Mouse (Mus musculus) ZHBTc4 (cell line): ENCODE measurements around the gene Defa36.
"Not testable (repeated sequence)": the region's sequence is repeated elsewhere in the genome, so short reads cannot be mapped to it uniquely, and the experiment has no call there.

Experiments used
- DNase-seq: peaks from one replicate; pipeline ENCODE4 v3.0.0-alpha.2; 2011; ENCODE audit warnings: low read depth, low spot score

Gene Defa36

DNA sequence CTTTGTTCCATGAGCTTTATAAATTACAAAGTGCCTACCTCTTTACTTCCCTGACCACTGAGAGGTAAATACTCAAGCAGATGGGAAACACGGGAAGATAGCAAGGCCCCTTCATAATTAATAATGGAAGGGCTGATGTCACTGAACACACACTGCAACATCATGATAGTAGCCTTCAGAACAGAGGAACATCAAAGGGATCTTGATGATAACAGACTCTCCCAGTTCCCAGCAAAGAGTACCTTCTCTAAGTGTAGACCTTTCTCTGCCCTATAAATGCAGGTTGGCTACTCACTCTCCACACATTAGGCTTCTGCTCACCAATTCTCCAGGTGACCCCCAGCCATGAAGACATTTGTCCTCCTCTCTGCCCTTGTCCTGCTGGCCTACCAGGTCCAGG is at the start of gene Defa36:
Gene Defa36 (plus strand): TSS at position 301 of the 400 bp plus-strand sequence.
- not testable (repeated sequence) for DNase-seq

DNA sequence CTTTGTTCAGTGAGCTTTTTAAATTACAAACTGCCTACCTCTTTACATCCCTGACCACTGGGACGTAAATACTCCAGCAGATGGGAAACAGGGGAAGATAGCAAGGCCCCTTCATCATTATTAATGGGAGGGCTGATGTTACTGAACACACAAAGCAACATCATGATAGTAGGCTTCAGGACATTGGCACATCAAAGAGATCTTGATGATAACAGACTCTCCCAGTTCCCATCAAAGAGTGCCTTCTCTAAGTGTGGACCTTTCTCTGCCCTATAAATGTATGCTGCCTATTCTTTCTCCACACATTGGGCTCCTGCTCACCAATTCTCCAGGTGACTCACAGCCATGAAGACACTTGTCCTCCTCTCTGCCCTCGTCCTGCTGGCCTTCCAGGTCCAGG is 49.0 kb upstream of the Defa36 start, which contains the start of gene Defa2:
Gene Defa2 (plus strand): TSS at position 301 of the 400 bp plus-strand sequence.
- DNase-seq, result not testable (repeated sequence)

DNA sequence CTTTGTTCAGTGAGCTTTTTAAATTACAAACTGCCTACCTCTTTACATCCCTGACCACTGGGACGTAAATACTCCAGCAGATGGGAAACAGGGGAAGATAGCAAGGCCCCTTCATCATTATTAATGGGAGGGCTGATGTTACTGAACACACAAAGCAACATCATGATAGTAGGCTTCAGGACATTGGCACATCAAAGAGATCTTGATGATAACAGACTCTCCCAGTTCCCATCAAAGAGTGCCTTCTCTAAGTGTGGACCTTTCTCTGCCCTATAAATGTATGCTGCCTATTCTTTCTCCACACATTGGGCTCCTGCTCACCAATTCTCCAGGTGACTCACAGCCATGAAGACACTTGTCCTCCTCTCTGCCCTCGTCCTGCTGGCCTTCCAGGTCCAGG is 35.7 kb upstream of the Defa36 start, which contains the start of gene Defa33:
Gene Defa33 (plus strand): TSS at position 301 of the 400 bp plus-strand sequence.
- not testable (repeated sequence) for DNase-seq

DNA sequence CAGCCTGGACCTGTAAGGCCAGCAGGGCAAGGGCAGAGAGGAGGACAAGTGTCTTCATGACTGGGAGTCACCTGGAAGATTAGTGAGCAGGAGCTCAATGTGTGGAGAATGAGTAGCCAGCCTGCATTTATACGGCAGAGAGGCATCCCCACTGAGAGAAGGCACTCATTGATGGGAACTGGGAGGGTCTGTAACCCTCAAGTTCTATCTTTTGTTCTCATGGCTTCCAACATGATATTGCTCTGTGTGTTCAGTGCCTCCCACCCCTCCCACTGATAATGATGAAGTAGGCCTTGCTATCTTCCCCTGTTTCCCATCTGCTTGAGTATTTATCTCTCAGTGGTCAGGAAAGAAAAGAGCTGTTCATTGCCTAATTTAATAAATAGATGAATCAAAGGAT is 29.2 kb downstream of the Defa36 start, which contains the start of gene Gm7849:
Gene Gm7849 (minus strand): TSS at position 101 of the 400 bp plus-strand sequence.
- not testable (repeated sequence) for DNase-seq
